Mouse (Mus musculus) retina, embryonic 14.5 days (tissue): ENCODE results near the gene Ggt6.

Experiments used
- DNase-seq: peaks from one replicate; pipeline ENCODE4 v3.0.0-alpha.2; 2015; ENCODE audit warnings: low spot score

The Ggt6 gene

DNA sequence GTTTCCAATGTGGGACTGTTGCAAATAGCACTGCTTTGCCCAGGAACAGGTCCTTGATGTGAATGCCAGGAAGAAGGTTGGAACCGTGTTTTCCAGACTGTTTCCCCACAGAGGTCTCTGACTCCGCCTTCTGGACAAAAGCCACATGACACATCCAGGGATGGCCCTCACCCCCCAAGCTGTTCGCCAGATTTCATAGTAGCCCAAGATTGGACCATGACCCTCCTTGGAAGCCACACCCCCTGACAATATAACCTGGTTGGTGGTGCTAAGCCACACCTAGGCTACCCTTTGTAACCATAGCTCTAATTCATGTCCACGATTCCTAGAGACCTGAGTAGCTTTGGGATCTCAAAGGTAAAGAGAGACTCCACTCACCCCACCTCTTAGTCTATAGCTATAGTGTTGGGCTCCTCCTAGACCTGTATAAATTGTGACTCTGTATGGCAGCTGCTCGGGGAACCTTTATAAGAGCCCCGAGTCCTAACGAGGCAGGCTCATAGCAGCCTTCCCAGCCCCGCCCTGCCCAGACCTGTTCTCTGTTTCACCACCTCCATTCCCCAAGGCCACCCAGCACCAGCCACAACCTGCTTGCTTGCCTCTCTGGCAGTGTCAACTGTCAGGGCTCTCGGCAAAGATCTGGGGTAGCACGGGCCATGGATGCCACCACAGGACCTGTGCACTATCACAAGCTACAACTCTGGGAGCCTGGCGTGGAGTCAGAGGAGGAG lies at the start of gene Ggt6:
TSS of gene Ggt6 (plus strand) at position 564 of the 731 bp plus-strand sequence.
- no peak for DNase-seq

DNA sequence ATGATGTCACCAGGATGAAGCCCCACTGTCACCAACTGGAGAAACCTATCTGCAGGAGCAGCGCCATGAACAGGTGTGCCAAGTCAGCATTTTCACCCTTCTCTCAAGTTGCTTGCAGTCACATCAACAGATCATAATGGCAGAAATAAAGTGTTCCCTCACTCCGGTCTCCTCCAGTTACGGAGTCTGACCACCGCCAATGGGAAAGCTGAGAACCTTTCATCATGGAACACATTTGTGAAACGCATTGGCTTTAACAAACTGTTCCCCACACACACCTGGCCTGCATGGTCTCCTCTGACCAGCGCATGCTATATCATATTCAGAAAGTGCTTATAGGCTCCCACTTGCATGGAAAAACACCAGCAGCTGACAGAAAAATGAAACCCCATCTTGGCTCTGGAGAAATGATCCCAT lies 47.2 kb upstream of the Ggt6 start:
- no peak for DNase-seq

DNA sequence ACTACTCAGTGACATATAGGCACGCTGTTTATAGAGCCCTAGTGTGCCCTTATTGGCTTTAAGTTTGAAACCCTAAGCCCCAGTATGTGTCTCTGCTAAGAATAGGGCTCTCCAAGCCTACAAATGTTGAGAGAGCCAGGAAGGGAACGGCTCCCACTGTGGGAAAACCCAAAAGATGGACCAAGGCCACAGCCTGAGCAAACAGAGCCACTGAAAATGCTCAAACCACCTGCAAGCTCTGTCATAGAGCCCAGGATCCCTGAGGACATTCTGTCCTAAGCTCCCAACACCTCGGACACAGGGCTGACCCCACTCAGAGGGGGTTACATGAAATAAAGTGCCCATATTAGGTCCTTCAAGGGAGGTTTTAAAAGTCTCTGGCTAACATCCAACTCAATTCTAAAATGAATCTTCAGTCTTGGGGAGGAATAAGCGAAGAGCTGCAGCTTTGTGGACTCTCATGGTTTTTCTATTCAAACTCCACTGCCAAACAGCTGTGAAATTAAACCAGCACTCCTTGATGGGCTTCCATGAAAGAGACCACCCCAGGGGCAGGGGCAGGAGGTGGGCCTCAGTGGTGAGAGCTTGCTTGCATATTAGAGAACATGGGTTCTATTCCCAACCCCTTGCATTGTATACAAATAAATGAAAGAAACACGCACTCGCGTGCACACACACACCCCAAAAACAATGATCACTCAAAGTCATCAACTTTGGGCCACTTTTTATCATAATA lies 45.8 kb upstream of the Ggt6 start:
- no peak for DNase-seq

DNA sequence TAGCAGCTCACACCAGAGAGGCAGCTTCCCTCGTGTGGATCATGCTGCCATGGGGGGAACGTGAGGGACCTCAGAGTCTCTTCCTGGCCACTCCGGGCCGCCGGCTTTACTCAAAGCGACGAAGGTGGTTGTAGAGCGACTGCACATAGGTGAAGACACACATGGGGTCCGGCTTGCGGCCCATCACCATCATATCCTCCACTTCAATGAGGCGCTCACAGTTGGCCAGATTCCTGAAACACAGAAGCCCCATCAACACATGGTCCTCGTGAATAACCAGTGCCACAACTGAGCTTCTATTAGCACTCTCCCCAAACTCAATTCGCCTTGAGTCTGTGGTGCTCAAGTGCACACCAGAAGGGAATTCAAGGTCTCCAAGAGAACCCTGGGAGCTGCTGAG lies 44.1 kb upstream of the Ggt6 start:
- DNase-seq, result no peak

DNA sequence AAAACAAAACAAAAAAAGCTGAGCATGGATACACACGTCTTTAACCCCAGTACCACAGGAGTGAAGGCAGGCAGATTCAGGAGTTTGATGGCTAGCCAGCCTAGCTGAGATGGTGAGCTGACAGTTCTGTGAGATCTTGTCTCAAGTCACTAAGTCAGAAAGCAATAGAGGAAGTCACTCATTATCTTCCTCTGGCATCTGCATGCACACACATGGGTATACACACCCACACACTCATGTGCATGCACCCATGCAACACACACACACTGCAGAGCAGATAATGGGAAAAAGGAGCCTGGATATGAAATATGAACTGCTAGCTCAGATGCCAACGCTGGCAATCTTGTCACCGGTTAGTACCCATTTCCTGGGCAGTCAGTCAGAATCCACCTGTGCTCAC lies 42.1 kb upstream of the Ggt6 start:
- no peak for DNase-seq

DNA sequence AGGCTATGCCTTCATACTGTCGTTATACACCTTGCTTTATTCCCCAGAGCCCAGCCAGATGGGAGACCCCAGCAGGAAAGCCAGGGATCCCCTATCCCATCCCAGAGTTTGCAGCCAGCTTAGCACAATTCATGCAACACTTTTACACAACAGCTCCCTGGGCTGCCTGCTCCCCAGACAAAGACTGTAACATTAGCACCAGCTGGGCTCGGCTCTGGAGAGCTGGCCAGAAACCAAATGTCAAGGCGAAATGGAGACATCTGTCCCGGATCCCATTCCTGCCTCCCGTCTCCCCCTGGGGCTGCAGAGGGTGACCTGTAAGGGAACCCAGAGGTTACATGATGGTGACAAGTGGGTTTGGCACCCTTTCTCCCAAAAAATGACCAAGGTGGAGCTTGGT lies 41.7 kb upstream of the Ggt6 start:
- no peak for DNase-seq

DNA sequence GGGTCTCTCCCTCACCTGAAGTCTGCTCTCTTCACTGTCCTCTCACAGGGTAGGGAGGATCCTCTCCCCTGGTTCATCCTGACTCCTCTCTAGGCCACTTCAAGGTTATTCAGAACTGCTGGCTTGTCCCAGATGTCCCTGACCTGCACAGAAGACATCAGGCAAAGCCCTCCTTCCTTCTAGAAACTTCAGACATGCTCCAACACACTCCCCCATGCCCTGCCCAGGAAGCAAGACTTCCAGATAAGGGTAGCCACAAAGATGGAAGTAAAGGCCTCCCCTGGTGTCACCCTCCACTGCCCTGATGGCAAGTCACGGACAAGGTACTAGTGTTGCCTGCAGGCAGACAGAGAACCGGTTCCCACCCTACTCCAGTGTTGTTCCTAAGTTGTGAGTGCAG lies 40.6 kb upstream of the Ggt6 start:
- no peak for DNase-seq

DNA sequence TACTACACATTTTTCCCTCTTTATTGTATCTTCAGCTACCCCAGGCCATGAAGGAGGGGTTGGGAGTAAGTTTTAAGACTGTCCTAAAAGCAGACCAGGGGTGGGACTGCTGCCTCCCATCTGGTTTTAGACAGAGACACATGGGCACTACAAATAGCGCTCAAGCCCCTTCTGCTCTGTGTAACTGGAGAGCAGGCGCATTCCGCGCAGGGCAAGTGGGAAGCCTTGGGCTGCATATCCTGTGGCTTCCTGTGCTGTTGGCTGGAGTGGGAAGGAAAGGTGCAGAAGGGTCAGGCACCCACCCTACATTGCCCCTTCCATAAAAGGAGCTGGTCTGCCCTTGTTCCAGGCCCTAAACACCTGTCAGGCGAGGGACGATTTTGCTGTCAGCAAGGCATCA lies 39.7 kb upstream of the Ggt6 start:
- no peak for DNase-seq

DNA sequence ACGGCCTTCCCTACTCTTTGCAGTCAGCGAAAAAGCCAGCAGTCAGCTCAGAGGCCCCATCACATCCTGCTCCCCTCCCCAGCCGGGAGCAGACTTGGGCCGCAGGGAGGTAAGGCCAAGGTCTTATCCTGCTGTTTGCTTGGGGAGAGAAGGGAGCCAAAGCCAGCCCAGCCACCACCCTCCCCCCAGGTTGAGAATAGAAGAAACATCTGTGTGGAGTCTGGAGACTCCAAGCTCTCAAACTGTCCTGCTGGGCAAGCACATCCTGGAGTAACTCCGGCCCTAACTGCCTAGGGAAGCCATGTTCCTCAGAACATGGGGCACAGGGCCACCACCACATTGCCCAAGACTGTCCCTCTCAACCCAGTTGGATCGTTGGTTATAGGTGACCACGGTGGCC lies 38.7 kb upstream of the Ggt6 start:
- no peak for DNase-seq

DNA sequence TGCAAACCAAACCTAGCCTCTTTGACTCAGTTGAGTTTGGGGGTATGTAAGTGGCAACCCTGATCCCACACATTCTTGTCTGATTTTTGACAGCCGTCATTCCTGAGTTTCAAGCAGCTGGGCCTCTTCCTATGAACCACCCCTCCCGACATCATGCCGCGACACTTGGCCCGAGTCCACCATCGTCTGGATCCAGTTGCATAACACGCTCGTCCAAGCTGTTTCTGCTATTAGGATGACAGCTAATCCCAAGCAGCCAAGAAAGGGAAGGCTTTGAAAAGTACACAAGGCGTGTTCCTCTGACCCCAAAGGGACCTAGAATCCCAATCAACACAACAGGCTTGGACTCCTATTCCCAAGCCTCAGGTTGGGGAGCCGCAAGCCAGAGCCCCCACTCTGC lies 38.3 kb upstream of the Ggt6 start:
- no peak for DNase-seq

DNA sequence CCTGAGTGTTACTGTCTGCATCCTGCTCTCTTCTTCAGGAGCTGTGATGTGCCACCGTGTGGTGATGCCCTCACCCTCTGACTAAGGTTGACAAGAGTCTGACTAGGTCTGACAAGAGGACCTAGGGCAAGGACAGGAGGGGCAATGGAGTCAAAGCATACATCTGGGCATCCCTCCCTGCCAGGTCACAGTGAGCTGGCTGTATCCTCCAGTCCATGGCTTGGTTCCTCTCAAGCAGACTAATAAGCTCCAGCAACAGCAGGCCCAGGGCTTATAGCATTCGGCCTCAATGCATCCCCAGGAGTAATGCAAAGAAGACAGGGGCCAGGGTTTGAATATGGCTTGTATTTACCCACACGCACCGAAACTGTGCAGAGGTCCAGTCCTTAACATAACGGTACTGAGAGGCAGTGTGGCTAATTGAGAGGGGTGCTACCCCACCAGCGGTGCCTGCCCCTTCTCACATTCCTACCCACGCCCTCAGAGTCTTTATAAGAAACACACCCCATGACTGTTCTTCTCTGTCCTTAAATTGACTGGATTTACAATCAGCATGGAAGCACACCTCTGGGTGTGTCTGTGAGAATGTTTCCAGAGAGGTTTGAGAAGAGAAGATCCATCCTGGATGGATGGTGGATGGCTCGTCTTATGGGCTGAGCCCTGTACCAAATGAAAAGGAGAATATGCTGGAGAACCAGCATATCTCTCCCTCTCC lies 37.4 kb upstream of the Ggt6 start:
- DNase-seq, result no peak

DNA sequence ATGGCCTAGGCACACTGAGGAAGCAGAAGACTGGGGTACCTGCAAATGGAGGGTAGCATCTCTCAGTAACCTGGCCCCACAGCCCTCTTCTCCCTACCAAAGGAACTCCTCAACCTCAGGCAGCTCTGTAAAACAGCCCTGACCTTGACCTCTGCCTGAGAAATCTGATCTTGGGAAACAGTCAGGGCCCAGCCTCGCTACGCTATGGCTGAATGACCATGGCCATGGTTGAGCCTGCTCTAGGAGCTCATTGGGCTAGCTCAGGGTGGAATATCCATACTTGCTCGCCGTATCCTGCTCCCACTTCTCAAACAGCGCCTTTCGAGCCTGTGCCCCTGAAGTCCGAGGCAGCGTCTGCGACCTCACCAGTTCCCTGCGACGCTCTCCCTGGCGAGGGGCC lies 34.3 kb upstream of the Ggt6 start:
- no peak for DNase-seq

DNA sequence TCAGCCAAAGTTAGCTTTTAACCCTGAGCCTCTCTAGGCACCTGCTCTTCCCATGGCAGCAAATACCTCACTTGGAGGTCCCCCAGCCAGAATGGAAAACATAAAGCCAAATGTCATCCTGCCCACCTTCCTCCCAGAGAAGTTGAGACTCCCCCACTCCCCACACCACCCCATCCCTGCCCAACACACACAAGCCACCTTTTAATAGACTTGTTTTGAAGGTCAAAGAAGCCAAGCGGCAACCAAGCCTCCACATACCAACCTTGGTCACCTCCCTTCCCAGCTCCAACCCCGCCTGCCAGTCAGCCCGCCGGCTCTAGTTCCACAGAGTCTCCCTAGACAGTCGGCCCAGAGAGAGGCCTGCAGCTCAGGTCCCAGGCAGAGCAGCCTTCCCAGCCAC lies 33.3 kb upstream of the Ggt6 start:
- no peak for DNase-seq

DNA sequence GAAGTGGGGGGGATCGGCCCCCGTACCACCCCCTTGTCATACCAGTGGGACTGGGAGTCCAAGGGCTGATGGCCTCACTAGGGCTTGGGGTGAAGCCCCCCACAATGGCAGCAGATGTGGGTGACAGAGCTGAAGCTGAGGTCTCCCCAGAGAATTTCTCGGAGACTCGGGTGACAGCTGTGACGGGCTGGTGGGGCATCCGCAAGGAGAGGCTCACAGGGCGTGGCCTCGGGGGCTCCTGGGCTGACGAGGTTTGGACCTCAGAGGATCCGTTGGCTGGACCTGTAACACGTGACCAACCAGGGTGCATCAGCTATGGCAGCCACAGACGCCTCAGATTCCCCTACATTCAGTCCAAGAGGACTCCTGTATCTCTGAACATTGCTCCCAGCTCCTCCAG lies 32.4 kb upstream of the Ggt6 start:
- no peak for DNase-seq

DNA sequence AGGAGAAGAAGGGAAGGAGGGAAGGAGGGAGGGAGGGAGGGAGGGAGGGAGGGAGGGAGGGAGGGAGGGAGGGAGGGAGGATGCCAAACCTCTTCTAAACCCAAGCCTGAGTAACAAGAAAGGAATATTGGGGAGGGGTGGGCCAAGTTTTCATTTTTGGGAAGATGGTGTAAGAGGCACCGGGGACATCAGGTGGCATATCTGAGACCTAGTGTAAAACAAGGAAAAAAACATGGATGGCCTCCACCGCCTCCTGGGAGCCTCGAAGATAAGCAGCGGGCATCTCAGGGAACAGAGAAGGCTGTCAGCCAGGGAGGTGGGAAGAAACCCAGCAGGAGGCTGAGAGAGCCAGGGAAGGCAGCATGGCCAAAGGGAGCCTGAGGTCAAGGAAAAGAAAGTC lies 29.8 kb upstream of the Ggt6 start:
- no peak for DNase-seq

DNA sequence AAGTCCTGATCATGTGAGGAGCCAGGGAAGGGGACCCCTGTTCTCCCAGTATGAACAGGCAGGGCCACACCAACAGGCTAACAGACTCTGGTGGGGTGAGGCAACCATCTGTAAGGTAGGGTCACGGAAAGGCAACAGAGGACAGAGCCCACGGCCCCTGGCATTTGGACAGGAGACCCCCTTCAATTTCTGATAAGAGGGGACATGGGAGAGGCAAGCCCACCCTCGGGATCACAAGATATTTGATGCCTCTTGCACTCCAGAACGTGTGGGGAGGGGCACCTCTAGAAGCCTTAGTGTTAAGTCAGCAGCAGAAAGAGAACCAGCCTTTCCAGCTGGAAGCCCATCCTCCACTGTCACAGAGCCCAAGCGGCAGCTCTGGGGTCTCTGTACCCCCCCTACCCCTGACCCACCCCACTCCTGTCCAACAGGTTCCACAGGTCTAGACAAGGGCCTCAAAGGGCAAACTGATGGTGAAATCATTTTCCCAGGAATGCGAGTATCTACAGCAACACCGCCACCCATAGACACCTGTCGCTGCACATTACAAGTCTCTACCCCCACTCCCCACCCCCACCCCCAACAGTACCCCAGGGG lies 29.1 kb upstream of the Ggt6 start:
- no peak for DNase-seq

DNA sequence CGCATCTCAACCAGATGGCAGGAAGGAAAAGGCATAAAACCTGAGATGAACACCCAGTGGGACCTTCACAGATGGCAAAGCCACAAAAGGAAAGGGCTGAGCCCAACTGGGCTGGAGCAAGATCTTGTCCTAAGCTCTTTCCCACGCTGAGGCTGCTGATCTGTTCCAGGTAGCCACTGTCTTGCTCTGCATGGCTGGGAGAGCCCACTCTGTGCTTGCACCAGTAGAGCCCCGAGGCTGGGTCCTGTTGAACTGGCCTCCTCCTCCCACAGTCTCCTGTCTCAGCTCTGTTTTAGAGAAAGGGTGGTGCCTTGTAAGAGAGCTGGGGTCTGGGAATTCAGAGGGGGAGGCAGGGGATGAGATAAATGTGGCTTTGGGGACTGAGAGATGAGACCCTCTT lies 28.2 kb upstream of the Ggt6 start:
- DNase-seq, result no peak

DNA sequence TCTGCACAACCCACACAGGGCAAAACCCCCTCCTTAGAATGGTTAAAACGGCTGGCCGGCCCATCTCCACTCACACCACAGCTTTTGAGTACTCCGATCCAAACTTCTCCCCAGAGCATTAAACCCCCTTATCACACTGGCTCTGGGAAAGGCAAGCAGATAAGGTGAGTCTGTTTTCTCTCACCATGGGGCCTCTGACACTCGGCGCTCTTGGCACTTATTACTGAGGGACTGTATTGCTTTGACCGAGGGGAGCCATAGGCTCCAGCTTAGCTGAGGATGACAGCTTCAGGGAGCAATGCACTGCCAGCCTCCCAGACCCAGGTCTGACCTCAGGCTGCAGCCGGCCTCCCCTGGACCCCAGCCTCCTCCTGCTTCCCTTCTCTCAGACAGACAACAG lies 27.8 kb upstream of the Ggt6 start:
- DNase-seq, result no peak

DNA sequence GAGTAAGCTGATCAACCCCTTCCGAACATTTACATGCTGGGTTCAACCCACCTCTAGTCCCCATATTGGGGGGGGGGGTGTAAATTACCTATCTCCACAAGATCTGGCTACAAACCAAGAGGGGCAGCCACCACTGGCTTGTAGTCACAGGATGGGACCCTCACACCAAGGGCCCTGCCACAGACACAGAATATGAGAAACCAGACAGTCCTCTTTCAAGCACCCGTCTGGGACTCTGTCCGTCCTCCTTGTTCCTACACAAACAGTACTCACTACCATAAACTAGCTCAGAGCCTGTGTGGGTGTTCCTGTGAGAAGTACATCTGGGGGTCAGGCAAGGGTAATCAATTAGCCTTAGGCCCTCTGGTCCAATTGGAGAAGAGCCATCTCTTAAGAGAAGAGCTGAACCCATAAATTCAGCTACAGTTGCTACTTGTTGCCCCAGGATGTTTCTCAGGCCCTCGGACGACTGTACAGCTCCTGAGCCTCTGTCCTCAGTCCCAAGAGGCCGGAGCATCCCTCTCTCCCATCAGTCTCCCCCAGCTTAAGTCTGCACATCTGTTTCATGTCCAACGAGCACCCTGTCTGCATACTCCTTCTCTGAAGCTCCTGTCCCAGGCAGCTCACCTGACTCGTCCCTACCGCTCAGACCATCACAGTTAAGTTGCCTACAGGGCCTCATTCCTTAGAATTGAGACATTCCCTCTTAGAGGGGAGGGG lies 26.7 kb upstream of the Ggt6 start:
- no peak for DNase-seq

DNA sequence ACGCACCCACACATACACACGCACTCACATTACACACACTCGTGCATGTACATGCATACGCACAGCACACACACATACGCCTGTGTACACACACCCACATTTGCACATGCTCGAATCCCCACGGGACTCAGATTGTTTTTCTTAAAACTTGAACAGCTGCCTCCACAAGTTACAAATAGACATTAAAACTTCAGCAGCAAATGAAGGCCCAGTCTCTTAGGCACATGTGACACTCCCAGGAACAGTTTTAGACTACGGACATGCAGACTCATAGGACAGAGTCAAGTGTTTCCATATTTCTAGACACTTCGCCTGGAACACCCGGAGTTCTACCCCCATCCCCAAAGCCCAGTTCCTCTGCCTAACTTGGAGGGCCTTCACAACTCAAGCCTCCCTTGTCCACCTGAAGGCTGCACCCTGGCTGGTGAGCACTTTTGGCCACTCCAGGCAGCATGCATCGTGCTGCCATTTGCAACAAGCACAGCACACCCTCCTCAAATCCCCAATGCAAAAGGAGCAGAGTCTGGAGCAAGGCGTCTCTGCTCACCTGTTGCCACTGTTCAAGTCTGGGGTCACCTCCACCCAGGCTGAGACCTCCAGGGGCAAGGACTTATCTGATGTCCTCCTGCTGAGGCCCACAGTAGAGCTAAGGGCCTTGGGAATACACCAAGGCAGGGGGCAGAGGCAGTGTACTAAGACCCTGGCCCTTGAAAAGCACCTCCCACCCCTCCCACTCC lies 25.5 kb upstream of the Ggt6 start:
- no peak for DNase-seq

DNA sequence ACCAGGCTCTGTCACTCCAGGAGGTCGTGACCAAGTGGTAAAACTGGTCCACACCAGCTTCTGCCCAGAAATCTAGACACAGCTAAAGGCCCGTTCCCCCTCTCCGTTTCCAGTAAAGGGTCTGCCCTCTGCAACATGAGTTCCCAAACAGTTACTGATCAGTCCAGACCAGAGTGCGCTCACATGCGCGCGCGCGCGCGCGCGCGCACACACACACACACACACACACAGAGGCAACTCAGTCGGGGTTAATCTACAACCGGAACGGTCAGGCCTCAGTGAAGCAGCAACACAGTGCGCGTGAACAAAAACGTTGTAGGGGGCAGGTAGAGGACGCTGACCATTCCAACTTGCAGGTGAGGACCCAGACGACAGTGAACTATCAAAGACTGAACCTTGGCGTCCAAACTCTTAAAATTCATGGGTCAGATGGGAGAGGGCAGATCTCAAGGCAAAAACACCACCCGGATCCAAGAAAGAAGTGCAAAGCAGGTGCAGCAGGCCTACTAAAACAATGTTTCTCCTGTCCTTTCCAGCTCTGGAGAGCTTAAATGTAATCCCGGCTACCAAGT lies 24.7 kb upstream of the Ggt6 start:
- peak; percentile 46 for DNase-seq
